Mouse (Mus musculus) frontal cortex, postnatal 36 days (tissue): ENCODE results near the gene Gm48551.

Experiments
- DNase-seq, 2 experiments: peaks; one replicate each; pipeline ENCODE4 v3.0.0; 2022; ENCODE audit warnings: low spot score in 2 of 2

Gene Gm48551

GRCm38 (mm10) chr10:81383802-81384604 lies at the start of gene Gm48551, which contains the start of gene Dohh:
Gene Gm48551, plus strand, starts transcription at chr10:81384466.
Gene Dohh, plus strand, starts transcription at chr10:81384428.
- DNase-seq: peak; percentile 98 to 99

GRCm38 (mm10) chr10:81335393-81336340 lies 48.6 kb upstream of the Gm48551 start:
- no peak for DNase-seq

GRCm38 (mm10) chr10:81336558-81336957 lies 47.7 kb upstream of the Gm48551 start:
- no peak for DNase-seq

GRCm38 (mm10) chr10:81340551-81341332 lies 43.5 kb upstream of the Gm48551 start:
- no peak for DNase-seq

GRCm38 (mm10) chr10:81341333-81341949 lies 42.8 kb upstream of the Gm48551 start:
- no peak for DNase-seq

GRCm38 (mm10) chr10:81342686-81343505 lies 41.4 kb upstream of the Gm48551 start, which contains the start of gene Gipc3:
Gene Gipc3, minus strand, starts transcription at chr10:81343266.
- no peak for DNase-seq

GRCm38 (mm10) chr10:81344421-81345161 lies 39.7 kb upstream of the Gm48551 start:
- no peak for DNase-seq

- DNase-seq: no peak
Observed at GRCm38 (mm10) chr10:81345162-81345534, 39.1 kb upstream of the Gm48551 start.

- DNase-seq: peak in 1 of 2 experiments; percentile 70
Observed at GRCm38 (mm10) chr10:81346453-81347067, 37.7 kb upstream of the Gm48551 start.

- no peak for DNase-seq
Observed at GRCm38 (mm10) chr10:81349146-81349545, 35.1 kb upstream of the Gm48551 start.

- DNase-seq: no peak
Observed at GRCm38 (mm10) chr10:81349961-81350350, 34.3 kb upstream of the Gm48551 start.

- peak; percentile 100 for DNase-seq
Observed at GRCm38 (mm10) chr10:81350351-81351063, 33.8 kb upstream of the Gm48551 start, which contains the start of gene Hmg20b. Gene Hmg20b, minus strand, starts transcription at chr10:81350480.

GRCm38 (mm10) chr10:81351678-81352291 lies 32.5 kb upstream of the Gm48551 start:
- no peak for DNase-seq

GRCm38 (mm10) chr10:81354738-81355477 lies 29.4 kb upstream of the Gm48551 start:
- no peak for DNase-seq

GRCm38 (mm10) chr10:81355533-81355932 lies 28.7 kb upstream of the Gm48551 start:
- DNase-seq: no peak

- no peak for DNase-seq
Observed at GRCm38 (mm10) chr10:81356352-81356990, 27.8 kb upstream of the Gm48551 start.
